Mouse (Mus musculus): ENCODE results near the gene Dock2. TPM values are rescaled to one million over a fixed set of nuclear protein-coding genes. Genes with fewer than 3 reads are reported as not detected.

Gene Dock2
- polyA plus RNA-seq, 1 experiment = 48.9 TPM

DNA sequence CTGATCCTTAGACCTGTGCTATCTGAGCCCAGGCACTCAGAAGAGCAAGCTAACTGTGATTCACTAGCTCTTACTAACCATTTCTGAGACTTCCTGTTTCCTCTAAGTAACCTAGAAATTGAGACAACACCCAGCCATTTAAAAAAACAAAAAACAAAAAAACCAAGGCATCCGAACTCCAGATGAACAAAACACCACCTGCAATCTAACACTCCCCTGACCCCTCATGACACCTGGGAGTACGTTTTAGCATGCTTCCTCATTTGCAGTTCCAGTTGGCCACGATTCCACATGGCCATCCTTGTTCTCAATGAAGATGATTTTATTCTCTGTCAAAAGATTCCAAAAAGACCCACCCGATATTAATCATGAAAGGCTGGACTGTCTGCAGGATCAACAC is 13.0 kb downstream of the Dock2 start:
- 6% methylated on average over 4 of the region's 4 CpGs for WGBS
- DNase-seq = no peak
- Histone ChIP-seq H3K27me3 (ENCODE audit: control insufficient read depth, insufficient read depth, low read length) (no peaks in the 10 kb centered on the region), H3K36me3 (ENCODE audit: control insufficient read depth, insufficient read depth, low read length) (peaks cover 3% of the 10 kb centered on the region; the same call in 1 of the 2 replicates), H3K4me3 (ENCODE audit: control insufficient read depth, insufficient read depth, low read length) (no peak overlapping the region), H3K4me1 (replicated peaks; ENCODE audit: control insufficient read depth, insufficient read depth, low read length) (peaks cover 49% of the 10 kb centered on the region), H3K27ac (ENCODE audit: control insufficient read depth, insufficient read depth, low read length) (peak overlapping the region; percentile 96)
- TF ChIP-seq CTCF (IDR thresholded peaks at IDR 0.05; ENCODE audit: borderline replicate concordance, control insufficient read depth, extremely low read depth, insufficient read depth, low read length, poor library complexity) = no peak
- no peak for TF ChIP-seq POLR2A (IDR thresholded peaks at IDR 0.05; ENCODE audit: control insufficient read depth, extremely low read depth, insufficient read depth, low read length, poor library complexity)

DNA sequence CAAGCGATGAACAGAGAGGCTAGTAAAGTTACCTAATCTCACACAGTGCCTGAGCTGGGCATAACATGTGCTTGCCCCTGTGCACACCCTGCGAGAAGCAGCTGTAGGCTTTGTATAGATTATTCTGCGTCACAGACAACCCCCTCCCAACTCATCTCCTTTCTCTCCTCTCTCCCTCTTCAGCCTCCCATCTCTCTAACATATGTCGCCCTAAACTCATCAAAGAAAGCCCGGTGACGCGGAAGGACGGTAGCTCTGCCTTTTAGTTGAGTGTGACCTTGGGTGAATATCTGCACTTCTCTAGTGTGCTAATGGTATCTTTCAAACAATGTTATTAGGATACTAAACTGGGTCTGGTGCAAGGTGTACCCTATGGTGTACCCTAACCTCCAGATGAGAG is 13.7 kb downstream of the Dock2 start:
- Histone ChIP-seq H3K4me3 (ENCODE audit: control insufficient read depth, insufficient read depth, low read length) (no peak overlapping the region), H3K27me3 (ENCODE audit: control insufficient read depth, insufficient read depth, low read length) (no peaks in the 10 kb centered on the region), H3K4me1 (replicated peaks; ENCODE audit: control insufficient read depth, insufficient read depth, low read length) (peaks cover 44% of the 10 kb centered on the region), H3K36me3 (ENCODE audit: control insufficient read depth, insufficient read depth, low read length) (peaks cover 3% of the 10 kb centered on the region; the same call in 1 of the 2 replicates), H3K27ac (ENCODE audit: control insufficient read depth, insufficient read depth, low read length) (peak overlapping the region; percentile 85)
- DNase-seq = no peak
- 86% methylated on average over 8 of the region's 8 CpGs for WGBS
- TF ChIP-seq CTCF (IDR thresholded peaks at IDR 0.05; ENCODE audit: borderline replicate concordance, control insufficient read depth, extremely low read depth, insufficient read depth, low read length, poor library complexity) (no peak), POLR2A (IDR thresholded peaks at IDR 0.05; ENCODE audit: control insufficient read depth, extremely low read depth, insufficient read depth, low read length, poor library complexity) (no peak)

DNA sequence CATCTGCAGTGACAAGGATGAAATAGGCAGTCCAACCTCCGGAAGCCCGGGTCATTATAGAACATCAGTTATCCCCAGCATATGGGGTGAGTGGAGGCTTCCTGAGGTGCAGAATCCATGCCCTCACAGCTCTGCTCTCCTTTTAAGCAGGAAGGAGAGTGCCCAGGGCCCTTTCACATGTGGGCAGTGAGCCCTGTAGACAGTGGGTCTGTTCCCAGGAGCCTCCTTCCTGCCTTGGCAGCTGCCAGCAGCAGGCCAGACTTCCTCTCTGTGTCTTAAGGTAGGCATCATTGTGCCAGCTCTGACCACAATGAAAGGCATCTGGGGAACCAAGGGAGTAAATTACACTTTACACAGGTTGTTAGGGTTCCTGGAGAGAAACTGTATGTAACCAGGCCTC is 14.3 kb downstream of the Dock2 start:
- peak overlapping the region; percentile 85 for H3K27ac ChIP-seq (ENCODE audit: control insufficient read depth, insufficient read depth, low read length)
- 26% methylated on average over 2 of the region's 2 CpGs for WGBS

DNA sequence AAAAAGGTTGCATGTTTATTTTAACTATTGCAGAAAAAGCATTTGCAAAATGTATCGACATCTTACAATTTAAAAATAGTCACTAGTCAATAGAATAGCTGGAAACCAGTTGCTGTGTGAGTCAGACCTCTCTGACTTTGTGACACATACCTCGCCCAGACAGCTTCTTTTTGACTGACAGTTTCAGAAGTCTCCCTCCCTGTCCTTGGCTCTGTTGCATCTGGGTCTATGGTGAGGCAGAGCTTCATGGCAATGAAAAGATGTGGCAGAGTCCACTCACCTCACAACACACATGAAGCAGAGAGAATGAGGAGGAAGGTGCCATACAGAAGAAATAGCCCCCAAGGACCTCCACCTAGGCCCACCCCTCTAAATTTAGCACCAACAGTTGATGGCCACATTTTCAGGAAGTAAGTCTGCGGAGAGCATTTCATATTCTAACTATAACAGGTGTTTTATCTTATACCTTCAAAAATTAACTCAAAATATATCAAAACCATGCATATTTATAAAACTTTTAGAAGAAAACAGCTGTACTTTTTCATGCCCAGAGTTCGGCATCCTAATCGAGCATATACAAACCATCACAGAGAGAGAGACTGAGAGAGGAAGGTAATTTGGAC is 19.8 kb downstream of the Dock2 start:
- 54% methylated on average over 5 of the region's 5 CpGs for WGBS
- Histone ChIP-seq H3K27me3 (ENCODE audit: control insufficient read depth, insufficient read depth, low read length) (no peaks in the 10 kb centered on the region), H3K36me3 (ENCODE audit: control insufficient read depth, insufficient read depth, low read length) (no peaks in the 10 kb centered on the region), H3K4me1 (replicated peaks; ENCODE audit: control insufficient read depth, insufficient read depth, low read length) (peaks cover 2% of the 10 kb centered on the region), H3K27ac (ENCODE audit: control insufficient read depth, insufficient read depth, low read length) (no peak overlapping the region), H3K4me3 (ENCODE audit: control insufficient read depth, insufficient read depth, low read length) (no peak overlapping the region)
- no peak for DNase-seq
- TF ChIP-seq CTCF (IDR thresholded peaks at IDR 0.05; ENCODE audit: borderline replicate concordance, control insufficient read depth, extremely low read depth, insufficient read depth, low read length, poor library complexity) = no peak
- TF ChIP-seq POLR2A (IDR thresholded peaks at IDR 0.05; ENCODE audit: control insufficient read depth, extremely low read depth, insufficient read depth, low read length, poor library complexity) = no peak

More for the DNA sequence above, 14.3 kb downstream of the Dock2 start:
- Histone ChIP-seq H3K36me3 (ENCODE audit: control insufficient read depth, insufficient read depth, low read length) (peaks cover 3% of the 10 kb centered on the region; the same call in 1 of the 2 replicates), H3K27me3 (ENCODE audit: control insufficient read depth, insufficient read depth, low read length) (no peaks in the 10 kb centered on the region), H3K4me1 (replicated peaks; ENCODE audit: control insufficient read depth, insufficient read depth, low read length) (peaks cover 41% of the 10 kb centered on the region), H3K4me3 (ENCODE audit: control insufficient read depth, insufficient read depth, low read length) (no peak overlapping the region)
- no peak for TF ChIP-seq POLR2A (IDR thresholded peaks at IDR 0.05; ENCODE audit: control insufficient read depth, extremely low read depth, insufficient read depth, low read length, poor library complexity)
- no peak for TF ChIP-seq CTCF (IDR thresholded peaks at IDR 0.05; ENCODE audit: borderline replicate concordance, control insufficient read depth, extremely low read depth, insufficient read depth, low read length, poor library complexity)
- peak; percentile 41 for DNase-seq

DNA sequence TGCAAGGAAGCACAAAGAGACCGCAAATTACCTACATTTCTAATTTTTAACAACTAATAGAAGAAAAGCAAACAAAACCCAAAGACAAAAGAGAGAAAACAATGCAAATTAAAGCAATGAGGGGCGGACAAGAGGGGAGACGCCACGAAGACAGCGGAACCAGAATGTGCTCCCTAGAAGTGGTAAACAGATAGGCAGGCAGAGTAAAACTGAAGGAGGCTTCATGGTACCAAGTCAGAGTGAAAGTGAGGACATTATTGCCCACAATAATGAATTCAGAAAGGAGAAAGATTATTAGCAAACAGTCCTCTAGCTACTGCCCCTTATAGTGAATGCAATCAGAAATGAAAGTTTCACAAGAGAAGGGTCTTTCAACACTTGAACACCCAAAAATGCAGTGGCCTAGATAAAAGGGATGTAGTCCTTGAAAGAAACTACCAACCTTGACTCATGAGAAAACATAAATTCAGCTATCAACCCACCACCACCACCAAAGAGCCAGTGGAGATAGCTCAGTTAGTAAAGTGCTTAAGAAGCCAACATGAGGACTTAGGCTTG is 21.0 kb downstream of the Dock2 start:
- WGBS = 83% methylated on average over 5 of the region's 5 CpGs
- Histone ChIP-seq H3K4me3 (ENCODE audit: control insufficient read depth, insufficient read depth, low read length) (no peak overlapping the region), H3K27ac (ENCODE audit: control insufficient read depth, insufficient read depth, low read length) (no peak overlapping the region), H3K27me3 (ENCODE audit: control insufficient read depth, insufficient read depth, low read length) (no peaks in the 10 kb centered on the region), H3K4me1 (replicated peaks; ENCODE audit: control insufficient read depth, insufficient read depth, low read length) (peaks cover 2% of the 10 kb centered on the region), H3K36me3 (ENCODE audit: control insufficient read depth, insufficient read depth, low read length) (no peaks in the 10 kb centered on the region)
- TF ChIP-seq CTCF (IDR thresholded peaks at IDR 0.05; ENCODE audit: borderline replicate concordance, control insufficient read depth, extremely low read depth, insufficient read depth, low read length, poor library complexity) (no peak), POLR2A (IDR thresholded peaks at IDR 0.05; ENCODE audit: control insufficient read depth, extremely low read depth, insufficient read depth, low read length, poor library complexity) (no peak)
- no peak for DNase-seq

DNA sequence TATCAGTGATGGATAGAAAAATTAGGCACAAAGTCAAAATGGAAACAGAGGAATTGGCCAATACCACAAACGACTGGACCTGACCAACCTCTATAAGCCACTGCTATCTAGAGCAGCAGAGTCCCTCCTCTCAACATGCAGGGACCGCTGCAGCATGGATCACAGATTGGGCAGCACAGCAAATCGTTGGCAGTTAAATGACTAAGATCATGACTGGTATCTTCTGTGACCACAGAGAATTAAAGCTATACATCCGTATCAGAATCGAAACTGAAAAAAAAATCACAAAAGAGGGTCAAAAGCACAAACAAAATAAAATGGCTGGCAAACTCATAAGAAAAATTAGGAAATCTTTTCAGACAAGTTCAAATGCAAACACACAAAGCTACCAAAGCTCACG is 21.6 kb downstream of the Dock2 start:
- TF ChIP-seq CTCF (IDR thresholded peaks at IDR 0.05; ENCODE audit: borderline replicate concordance, control insufficient read depth, extremely low read depth, insufficient read depth, low read length, poor library complexity) (no peak), POLR2A (IDR thresholded peaks at IDR 0.05; ENCODE audit: control insufficient read depth, extremely low read depth, insufficient read depth, low read length, poor library complexity) (no peak)
- Histone ChIP-seq H3K36me3 (ENCODE audit: control insufficient read depth, insufficient read depth, low read length) (no peaks in the 10 kb centered on the region), H3K4me1 (replicated peaks; ENCODE audit: control insufficient read depth, insufficient read depth, low read length) (peaks cover 2% of the 10 kb centered on the region), H3K4me3 (ENCODE audit: control insufficient read depth, insufficient read depth, low read length) (no peak overlapping the region), H3K27ac (ENCODE audit: control insufficient read depth, insufficient read depth, low read length) (no peak overlapping the region), H3K27me3 (ENCODE audit: control insufficient read depth, insufficient read depth, low read length) (no peaks in the 10 kb centered on the region)
- DNase-seq = no peak
- WGBS = 59% methylated on average over 6 of the region's 6 CpGs
